ENCODE assay signal across 12 mouse cellular contexts in genomic region chr2:41060751-41061150, GRCm38 (mm10).
DNase-seq lines count a peak whose midpoint lies in the region; ATAC-seq lines count a peak whose summit lies in the region.
"Had no signal": no experiment of that assay in that cellular context is flagged by ENCODE, and none has a peak within 500 bp of the region (broad histone marks: within the 10 kb centered on the region; RNA-seq: fewer than 3 reads in every experiment).

No protein-coding gene starts in this region.

- H3K4me3 ChIP-seq in intestine, embryonic 16.5 days (ENCODE audit: low read length), result no peak overlapping the region
- H3K4me3 ChIP-seq: heart, embryonic 13.5 days had no signal

- WGBS in intestine, embryonic 16.5 days, result 26% methylated on average over 1 of the region's 1 CpGs

- DNase-seq in adrenal gland, postnatal 10 days, result peak; percentile 4
- no peak for DNase-seq in adrenal gland, postnatal 25 days
- peak; percentile 16 for DNase-seq in kidney, adult 9 months
- DNase-seq in kidney, adult 18-20 months, result no peak
- DNase-seq in testis, postnatal 10 days (ENCODE audit: low spot score), result peak; percentile 37
- no peak for DNase-seq in testis, postnatal 14 days (ENCODE audit: low spot score)
- no peak for DNase-seq in frontal cortex, postnatal 25 days (ENCODE audit: low spot score in 2 of 2)
- DNase-seq: lung, adult 2 months; right cerebral cortex, adult 18-20 months had no signal

- no peak for ATAC-seq in intestine, embryonic 16.5 days
- ATAC-seq: hindbrain, embryonic 16.5 days had no signal

- no peaks in the 10 kb centered on the region for H3K36me3 ChIP-seq in intestine, embryonic 16.5 days (ENCODE audit: control insufficient read depth, insufficient read depth, low read length)
- H3K36me3 ChIP-seq: heart, embryonic 13.5 days had no signal

- no peak overlapping the region for H3K27ac ChIP-seq in intestine, embryonic 16.5 days (ENCODE audit: low read length)
- H3K27ac ChIP-seq: heart, embryonic 13.5 days had no signal

- H3K9ac ChIP-seq in intestine, embryonic 16.5 days (ENCODE audit: low read depth, low read length), result no peak overlapping the region
- H3K9ac ChIP-seq: heart, embryonic 13.5 days had no signal

- H3K4me1 ChIP-seq in intestine, embryonic 16.5 days (ENCODE audit: control insufficient read depth, insufficient read depth, low read length), result no peaks in the 10 kb centered on the region
- H3K4me1 ChIP-seq: heart, embryonic 13.5 days had no signal

- no peak overlapping the region for H3K4me2 ChIP-seq in intestine, embryonic 16.5 days (ENCODE audit: low read depth, low read length)
- H3K4me2 ChIP-seq: heart, embryonic 13.5 days had no signal

- H3K27me3 ChIP-seq in intestine, embryonic 16.5 days (replicated peaks; ENCODE audit: control insufficient read depth, insufficient read depth, low read length), result no peaks in the 10 kb centered on the region
- H3K27me3 ChIP-seq: heart, embryonic 13.5 days had no signal

- no peaks in the 10 kb centered on the region for H3K9me3 ChIP-seq in intestine, embryonic 16.5 days (ENCODE audit: control insufficient read depth, low read length)
- H3K9me3 ChIP-seq: heart, embryonic 13.5 days had no signal

Comparison
In these comparisons a context has a peak if more than half of its experiments do, and no peak if none do; other contexts are left out.
1. DNase-seq: peak in adrenal gland, postnatal 10 days (single experiment), kidney, adult 9 months (single experiment) and testis, postnatal 10 days (single experiment); none in adrenal gland, postnatal 25 days (single experiment), kidney, adult 18-20 months (single experiment), testis, postnatal 14 days (single experiment) and frontal cortex, postnatal 25 days (0 of 2).